Mouse (Mus musculus) hindlimb bud, embryonic 11.5 days (tissue): ENCODE measurements around the gene Adpgk.

Experiments
- DNase-seq: peaks from one replicate; pipeline ENCODE4 v3.0.0-alpha.2; 2012; ENCODE audit warnings: low read depth, low spot score; ENCODE audit errors: extremely low spot score

Adpgk gene

DNA sequence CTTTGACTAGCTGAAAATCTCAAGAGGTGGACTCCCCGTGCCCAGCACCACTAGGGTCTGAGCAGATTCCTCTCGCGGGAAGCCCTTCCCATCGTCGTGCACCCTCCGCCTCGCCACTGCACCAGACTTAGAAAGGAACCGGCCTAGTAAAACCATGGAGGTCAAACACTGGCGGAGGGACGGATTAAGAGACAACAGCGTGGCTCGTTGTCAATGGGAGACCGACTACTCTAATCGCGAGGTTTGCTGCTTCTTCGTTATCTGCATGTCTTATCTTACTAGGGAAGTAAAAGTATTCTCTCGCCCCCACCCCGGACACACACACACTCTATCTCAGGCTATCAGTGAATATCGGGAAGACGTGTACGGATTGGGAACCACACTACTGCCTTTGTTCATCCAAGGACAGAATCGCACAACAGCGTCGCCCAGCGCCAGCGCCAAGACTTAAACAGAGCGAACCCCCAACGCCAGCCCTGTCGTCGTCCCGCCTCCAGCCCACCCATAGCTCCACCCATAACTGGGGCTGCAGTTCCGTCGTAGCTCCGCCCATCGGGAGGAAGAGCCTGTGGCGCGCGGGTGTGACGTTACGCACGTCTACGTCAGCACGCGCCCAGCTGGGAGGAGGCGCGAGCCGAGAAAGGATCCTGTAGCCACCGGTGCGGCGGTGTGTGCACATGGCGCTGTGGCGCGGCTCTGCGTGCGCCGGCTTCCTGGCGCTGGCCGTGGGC, at the start of gene Adpgk:
TSS of gene Adpgk (plus strand) at position 602 of the 731 bp plus-strand sequence.
- peak; percentile 93 for DNase-seq

DNA sequence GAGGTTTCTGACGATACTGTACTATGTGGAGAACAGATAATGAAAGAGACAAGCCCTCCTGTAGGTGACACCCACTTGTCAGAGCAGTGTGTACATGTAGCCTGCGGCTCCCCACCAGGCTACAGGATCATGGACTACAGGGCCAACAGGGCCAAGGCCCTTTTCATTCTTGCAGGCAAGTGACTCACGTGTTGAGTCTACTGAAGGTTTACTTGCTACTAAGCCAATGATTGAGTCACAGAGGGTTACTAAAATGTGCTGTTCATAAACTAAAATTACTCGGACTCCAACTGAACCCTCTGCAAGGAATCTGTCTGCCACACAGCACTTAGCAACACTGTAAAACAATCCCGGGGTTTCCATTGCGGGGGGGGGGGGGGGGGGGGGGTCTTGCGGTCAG, 46.2 kb upstream of the Adpgk start:
- no peak for DNase-seq

DNA sequence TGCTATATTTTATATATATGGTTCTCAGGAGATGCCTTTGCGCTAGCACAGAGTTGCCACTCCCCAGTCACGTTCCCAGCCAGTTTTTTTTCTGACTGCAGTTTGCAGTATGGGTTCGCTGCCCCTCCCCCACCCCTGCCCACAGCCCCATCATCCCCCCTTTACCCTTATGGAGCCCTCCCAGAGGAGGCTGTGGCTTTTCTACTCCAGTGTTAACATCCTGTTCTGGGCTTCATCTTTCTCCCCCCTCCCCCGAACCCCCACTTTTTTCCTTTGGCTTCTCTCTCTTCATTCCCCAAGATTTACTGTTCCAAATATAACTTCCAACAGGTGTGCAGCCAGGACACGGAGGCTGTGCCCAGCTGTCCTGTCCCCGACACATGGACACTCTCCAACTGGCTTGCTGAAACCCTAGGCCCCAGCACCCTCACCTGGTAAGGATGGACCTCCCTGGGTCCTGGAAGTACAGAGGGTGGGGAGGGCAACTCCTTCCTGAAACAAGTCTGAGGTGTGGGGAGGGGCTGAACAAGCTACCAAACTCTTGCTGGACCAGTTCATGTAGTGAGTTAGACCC, 44.8 kb upstream of the Adpgk start:
- DNase-seq, result no peak

DNA sequence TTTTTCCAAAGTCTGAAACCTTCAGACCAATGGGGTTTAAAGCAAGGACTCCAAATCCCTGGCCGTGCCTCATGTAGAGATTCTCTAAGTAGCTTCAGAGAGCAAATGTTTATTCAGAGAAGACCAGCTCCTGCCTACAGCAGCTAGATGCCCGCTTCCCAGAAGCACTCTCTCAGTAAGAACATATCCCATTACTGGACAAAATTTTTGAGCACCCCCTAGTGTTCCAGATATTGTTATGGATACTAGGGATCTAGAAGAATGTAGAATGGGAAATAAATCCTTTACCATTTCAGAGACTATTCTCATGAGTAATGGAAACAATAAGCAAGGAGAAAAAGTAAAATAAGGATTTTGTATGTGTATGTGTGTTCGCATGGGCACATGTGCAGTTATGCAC, 42.0 kb upstream of the Adpgk start:
- no peak for DNase-seq

DNA sequence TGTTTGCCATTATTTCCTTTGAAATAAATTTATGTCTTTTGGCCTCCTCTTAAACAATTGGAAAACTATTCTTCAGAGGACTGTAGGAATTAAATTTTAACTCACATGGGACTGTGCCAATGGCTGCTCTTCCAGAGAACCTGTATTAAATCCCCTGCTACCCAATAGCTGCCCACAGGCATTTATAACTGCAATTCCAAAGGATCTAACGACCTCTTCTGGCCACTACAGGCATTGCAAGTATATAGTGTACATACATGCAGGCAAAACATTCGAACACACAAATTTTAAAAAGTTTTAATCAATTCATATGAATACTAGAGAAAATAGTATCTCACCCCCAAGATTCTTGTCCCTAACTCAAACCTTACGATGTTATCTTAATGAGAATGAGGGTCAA, 41.1 kb upstream of the Adpgk start:
- DNase-seq, result no peak

DNA sequence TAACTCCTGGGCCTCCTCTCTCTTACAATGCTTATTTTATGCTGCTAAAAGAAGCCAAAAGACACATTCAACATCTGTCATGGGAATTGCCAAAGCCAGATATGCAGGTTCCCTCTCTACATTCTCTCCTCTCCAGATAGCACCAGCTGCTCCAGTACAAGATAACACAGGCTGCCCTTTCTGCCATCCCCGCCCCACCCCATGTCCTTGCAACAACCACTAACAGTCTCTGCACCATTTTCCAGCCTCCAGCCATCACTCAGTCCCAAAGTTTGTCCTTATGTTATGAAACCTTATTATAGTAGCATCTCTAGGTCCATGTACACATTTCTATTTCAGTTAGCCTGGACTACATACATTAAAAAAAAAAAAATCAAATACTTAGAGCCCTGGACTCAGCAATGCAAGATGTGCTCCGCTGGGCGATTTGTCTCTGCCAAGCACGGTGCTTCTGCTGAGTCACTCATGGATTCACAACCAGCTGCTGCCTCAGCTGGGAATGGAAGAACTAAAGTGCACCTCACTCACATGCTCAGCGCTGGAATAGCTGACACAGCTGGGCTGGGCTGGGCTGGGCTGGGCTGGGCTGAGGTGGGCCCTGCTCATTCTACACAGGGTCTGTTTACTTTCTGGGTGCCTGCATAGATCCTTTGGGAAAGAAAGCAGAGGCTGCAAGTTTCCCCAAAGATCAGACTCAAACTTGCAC, 36.5 kb upstream of the Adpgk start:
- no peak for DNase-seq

DNA sequence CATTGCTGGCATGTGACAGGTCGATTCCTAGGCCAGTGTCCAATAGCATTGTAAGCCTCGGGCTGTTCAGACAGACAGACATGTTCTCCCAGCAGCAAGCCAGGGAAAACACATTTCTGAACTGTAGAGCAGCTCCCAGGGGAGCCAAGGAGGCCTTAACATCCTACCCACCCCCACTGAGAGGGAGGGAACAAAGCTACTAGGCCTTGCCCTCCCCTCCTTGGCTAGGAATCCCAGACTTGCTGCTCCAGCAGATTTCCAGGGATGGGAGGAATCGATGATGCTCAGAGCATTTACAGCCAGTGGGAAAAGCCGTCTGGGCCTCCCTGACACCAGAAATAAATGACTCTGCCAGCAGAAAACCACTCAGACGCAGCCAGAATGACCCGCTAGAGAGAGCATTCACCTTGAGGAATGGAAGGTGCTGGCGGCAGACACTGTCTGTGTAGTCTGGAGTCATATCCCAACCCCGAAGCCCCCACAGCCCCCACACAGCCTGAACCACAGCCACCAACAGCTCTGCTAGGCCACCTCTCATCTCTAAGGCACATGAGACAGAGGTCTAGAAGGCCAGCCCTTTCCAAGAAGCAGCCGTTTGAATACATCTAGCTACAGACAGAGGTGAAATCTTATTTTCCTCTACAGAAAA, 31.4 kb upstream of the Adpgk start:
- DNase-seq, result no peak

DNA sequence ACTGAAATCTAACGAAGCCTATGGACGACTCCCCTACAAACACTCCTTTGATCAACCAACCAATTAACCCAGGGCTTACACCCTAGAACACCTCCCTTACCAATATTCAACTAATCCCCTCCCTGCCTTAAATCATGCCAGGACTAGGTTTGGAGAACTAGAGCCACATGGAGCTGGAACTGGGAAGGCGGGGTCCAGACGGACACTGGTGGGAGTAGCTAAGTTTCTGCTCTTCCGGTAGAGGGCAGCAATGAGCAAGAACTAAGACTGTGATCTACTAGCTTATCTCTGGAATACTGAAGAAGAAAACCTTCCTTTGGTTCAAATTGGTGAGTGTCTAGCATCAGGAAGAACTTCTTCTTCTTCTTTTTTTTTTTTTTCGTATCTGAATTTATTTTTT, 25.0 kb upstream of the Adpgk start:
- no peak for DNase-seq

DNA sequence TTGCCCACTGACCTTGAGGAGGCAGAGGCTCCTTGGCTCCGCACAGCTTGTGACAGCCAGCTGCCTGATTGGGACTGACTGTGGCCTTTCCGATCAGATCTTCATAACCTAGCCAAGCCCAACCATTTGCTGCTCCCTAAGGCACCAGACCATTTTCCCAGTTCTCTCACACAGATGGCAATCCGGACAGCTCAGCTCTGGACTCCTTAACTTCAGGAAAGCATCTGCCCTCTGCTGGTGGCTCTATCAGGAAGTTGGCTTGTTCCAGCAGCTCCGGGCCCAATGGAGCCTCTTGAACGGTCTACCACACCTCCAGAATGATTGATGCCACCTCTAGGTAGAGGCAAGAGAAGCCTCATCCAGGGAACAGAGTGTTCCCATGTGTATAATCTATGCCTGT, 21.6 kb upstream of the Adpgk start:
- no peak for DNase-seq

DNA sequence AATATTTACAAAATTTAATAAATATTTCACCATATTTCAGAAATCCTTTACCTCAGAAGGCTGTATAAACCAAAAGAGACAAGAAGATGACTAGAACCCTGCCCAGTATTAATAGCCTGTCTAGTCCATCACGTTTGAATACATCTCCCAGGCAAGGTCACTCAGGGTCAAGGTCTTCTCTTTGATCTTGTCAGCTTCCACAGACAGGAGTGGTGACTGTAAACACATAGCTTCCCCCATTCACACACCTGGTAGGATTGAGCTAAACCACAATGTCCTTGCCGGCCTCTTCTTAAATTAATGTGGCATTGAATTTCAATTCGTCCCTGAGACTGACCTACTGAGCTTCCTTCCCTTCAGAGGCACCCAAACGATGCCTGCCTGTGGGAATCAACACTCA, 20.3 kb upstream of the Adpgk start:
- DNase-seq, result no peak

DNA sequence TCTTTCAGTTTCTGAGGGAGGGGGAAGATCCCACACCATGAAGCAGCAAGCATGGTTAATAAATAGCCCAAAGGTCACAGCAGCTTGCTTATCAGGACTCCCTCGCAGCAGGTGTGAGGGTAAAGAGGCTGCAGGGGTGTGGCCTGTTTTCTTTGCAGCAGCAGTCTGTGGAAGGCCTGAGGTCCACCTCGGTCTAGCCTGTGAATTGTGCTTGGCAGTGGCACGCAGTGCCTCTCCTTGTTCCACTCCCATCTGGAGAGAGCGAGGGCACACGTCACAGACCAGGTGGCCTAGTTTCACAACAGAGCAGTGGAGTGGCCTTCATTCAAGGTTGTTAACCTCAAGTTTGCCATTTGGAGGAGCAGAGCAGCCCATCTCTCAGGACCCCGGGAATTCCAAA, 19.6 kb upstream of the Adpgk start:
- DNase-seq, result no peak

DNA sequence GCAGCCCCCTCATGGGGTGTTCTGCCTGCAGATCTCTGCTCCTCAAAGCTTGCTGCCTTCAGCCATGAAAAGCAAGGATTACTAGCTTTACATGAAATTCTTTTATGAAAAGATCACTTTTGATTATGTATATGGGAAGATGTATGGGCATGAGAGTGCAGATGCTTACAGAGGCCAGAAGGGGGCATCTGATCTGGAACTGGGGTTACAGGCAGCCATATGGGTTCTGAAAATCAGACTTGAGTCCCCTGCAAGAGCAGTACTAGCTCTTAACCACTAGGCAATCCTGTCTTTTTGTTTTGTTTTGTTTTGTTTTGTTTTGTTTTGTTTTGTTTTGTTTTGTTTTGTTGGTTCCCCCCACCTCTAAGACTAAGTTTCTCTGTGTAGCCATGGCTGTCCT, 18.2 kb upstream of the Adpgk start:
- DNase-seq, result no peak

DNA sequence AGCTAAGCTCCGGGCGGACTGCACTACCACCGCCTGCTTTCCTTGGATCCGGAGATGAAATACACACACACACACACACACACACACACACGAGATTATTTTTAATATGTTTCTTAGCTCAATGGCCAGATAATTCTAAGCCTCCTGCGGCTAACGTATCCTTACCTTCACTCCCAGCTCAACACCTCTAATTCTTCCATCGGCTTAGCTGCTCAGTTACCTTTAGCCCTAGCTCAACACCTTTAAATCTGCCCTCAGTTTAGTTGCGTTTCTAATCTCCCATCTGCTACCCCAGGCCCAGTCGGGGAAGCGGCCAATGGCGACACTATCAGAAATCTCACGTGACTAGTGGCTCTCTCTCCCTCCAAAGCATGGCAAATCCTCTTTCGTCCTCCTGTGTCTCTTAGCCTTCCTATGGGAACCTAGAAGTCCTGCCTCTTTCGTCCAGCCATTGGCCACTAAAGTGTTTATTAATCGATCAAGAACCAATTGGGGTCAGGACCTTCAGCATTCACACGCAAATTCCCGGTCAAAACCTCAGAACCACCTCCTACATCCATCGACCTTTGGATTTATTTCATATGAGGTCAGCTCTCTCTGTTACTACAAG, 16.4 kb upstream of the Adpgk start:
- DNase-seq, result no peak

DNA sequence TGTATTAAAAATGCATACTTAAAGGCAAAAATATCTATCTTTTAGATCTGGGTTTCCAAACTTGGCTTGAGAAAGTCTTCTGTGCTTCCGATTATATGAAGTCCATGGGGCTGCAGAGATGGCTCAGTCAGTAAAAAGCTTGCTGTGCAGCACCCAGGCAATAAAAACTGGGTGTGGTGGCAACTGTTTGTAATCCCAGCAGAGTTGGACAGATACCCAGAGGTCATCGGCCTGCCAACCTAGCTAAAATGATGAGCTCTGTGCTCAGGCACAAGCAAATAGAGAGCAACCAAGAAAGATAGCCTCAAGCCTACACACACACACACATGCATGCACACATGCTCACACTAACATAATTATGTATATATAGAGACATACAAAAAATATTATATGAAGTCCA, 13.2 kb upstream of the Adpgk start:
- no peak for DNase-seq

DNA sequence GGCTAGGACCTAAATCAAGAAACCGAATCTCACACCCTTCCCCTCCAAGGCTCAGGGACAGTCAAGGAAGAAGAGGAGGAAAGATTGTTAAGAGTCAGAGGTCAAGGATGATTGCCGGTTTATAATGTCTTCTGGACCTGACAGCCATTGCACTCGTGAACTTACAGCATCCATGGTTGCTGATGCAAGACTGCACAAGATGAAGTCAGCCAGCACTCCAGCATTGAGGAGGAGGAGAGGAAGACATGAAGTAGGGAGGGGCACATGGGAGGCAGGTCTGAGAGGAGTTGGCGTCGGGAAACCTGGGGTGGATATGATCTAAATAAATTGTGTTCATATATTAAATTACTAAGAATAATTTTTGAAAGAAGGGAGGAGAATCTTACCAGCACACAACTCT, 12.7 kb upstream of the Adpgk start:
- DNase-seq, result no peak

DNA sequence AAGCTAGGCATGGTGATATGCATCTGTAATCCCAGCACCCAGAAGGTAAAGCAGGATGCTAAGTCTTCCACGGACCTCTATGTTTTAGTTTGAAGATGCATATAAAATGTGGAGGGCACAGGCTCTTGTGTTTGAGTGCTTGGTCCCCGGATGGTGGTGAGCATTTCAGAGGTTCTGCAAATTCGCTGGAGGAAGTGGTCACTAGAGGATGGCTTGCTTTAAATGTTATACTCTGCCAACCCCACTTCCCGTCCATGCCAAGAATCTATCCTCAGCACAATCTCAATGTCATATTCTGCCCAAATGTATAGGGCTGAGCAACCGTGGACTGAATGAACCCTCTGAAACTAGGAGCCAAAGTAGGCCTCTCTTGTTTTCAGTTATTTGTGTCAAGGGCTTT, 10.5 kb upstream of the Adpgk start:
- DNase-seq, result no peak

DNA sequence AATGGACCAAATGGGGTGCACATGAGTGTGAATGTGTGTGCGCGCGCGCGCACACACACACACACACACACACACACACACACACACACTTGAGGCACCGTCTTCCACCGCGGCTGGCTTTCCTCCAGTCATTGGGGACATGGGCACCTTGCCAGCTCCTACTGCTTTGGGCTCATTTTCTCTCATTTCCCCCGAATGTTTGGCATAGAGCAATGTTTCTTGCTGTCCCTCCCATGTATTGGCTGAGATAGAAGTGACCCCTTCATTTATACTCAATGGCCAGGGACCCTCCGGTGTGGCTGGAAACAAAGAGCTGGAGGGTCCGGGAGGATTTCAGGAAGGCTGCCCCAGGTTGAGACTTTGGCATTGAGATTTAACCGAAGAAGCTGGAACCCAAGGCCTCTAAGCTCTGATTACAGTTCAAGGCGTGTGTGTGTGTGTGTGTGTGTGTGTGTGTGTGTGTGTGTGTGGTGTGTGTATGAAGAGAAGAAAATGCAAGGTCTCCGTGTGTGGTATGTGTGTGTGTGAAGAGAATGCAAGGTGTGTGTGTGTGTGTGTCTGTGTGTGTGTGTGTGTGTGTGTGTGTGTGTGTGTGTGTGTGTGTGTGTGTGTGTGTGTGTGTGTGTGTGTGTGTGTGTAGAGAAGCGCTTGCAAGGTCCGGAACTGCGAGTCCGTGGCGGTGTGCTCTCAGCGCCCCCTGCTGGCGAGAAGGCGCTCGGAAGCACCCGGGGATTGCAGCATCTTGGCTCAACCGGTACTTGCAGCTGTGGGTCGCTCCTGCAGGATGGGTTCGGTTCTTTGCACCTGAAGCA, 9.3 kb upstream of the Adpgk start:
- DNase-seq, result no peak

DNA sequence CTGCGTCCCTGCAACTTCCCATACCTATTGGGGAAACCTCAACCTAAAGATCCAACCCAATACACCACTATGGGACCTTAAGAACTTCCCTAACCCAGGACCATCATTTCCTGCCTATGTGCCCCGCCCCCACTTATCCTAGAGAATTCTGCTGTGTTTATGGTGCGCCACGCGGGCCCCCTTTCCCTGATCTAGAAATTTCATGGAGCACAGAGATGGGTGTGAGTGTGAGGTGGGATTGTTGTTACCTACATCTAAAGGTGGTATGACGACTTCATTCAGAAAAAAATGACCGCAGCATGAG, 8.7 kb upstream of the Adpgk start:
- no peak for DNase-seq

DNA sequence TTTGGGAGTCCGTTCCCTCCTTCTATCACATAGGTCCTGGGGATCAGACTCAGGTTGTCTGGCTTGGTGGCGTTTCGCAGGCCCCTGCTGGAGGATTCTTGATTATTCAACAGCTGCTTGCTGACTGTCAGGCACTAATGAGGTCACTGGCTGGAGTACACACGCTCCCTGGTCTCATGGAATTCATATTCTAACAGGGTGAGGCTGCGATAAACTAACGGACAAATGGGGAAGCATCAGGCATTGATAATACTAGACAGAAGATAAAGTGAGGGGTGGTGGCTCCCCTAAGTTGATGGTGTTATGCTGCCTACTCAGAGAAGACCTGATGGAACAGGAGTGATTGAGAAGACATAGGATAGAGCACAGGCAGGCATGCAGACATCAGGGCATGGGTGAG, 5.7 kb upstream of the Adpgk start:
- DNase-seq, result no peak

DNA sequence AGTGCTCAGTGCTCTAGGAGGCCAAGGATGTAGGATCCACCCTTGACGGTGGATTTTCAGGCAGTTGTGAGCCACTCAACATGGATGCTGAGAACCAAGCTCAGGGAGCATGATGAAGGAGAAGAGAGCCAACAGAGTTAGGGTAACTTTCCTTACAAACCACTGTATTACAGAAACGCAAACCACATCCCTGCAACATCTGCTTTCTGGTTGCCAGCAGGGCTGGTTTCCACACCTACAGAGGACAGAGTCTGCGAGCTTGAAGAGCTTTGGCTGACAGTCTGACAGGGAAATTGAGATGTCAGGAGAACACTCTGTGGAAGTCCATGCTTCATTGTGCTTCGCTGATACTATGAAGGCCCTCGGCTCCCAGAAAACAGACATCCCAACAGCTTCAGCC, 3.3 kb upstream of the Adpgk start:
- DNase-seq, result no peak
